Mouse (Mus musculus) cerebellum, adult 9-11 months (tissue): Measurements from ENCODE around the gene Rasgrf2.
"Not testable (repeated sequence)": the region's sequence is repeated elsewhere in the genome, so short reads cannot be mapped to it uniquely, and the experiment has no call there.

ENCODE experiments used
- DNase-seq: peaks from one replicate; pipeline ENCODE4 v3.0.0; 2022

Gene Rasgrf2

DNA sequence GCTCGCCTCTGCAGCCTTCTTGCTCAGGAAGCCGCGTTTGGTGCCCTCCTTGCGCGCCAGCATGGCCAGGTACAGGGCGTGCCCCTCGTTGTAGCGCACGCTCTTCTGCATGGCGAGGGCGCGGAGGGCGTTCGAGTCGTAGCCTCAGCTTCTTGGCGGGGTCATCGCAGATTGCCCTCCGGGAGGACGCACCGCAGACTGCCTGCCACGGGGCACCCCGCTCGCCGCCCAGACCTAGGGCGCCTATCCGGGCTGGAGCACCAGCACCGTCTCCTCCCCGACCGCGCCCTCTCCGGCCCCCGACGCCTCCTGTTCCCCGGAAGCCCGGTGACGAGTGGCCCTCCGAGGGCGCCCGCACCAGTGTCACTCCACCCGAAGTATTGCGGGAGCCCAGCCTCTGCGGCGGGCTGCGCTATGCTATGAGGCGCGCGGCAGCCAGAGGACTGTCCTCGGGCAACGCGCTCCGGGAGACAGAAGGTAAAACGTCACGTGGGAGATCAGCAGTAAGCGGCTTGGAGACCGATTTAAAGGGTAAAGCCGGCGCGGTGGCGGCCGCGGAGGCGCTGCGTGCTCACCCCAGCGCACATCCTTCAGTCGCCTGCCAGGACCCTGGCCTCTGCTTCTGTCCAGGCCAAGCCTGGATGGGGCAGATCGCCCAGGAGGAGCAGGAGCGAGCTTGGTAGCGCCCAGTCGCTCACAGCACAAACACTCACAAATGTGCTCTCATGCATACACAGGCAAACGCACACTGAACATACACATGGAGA, at the start of gene Rasgrf2:
TSS of gene Rasgrf2 (minus strand) at position 273 of the 767 bp plus-strand sequence.
- no peak for DNase-seq

DNA sequence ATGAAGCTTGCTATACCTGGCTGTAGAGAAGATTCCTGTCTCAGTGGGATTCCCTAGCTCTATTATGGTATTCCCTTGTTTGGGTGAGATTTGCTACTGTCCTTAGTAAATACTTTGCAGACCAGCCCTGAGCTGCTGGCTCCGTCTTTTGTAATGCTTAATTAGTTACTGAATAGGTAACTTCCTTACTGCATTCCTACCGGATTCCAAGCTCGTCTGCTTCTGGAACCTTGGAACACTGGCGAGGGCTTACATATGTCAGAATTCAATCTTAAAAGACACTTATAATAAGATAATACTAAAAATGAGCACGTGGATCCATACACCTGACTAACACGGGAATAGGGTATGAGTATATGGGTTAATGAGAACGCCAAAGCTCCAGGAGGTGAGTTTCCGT, 41.2 kb upstream of the Rasgrf2 start:
- DNase-seq: not testable (repeated sequence)

DNA sequence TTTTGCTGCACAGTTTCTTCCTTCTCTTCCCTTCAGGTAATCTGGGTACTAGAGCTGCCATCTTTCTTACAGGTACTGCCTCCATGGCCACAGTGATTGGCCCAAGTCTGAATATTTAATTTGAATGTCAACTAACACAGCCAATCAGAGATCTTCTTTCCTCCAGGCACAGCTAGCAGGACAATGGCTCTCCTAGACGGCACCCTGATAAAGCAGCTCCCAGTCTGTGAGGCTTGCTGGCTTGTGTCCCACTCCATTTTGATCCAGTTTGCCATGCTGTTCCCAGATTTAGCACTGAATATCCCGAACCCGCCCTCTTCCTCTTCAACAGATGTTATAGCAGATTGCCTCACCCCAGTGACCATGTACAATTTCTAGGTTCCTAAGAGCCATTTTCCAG, 19.1 kb upstream of the Rasgrf2 start:
- no peak for DNase-seq

DNA sequence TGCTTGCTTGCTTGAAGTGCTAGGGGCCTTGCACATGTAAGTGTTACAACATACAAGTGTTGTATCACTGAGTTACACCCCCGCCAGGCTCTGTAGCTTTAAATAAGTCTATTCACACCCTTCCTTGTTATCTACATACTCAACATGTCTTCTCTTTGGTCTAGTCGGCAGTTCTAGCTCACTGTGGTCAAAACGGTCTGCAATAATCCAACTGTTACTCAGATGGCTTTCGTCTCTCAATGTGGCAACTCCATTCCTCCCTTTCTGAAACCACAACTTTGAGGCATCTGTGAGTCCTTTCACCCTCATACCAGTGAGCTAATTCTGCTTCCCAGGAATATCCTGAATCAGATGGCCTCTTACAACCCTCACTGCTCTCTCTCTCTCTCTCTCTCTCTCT, 17.4 kb upstream of the Rasgrf2 start:
- no peak for DNase-seq

DNA sequence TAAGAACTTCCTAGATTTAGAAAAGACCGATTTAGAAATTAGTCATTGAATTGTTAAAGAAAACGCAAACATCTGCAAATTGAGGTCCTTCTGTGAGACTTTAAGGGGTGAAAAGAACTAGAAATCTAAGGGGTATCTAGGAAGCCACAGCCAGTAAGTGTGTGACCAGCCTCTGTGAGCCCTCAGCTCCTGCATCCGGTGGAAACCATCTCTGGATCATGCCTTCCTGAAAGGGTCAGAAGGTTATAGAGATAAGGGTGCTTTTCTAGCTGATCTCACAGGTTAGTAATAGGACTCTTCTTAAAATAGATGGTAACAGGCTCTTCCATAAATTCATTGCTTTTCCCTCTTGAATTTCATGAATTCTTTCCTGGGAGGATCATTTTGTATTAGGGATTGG, 3.3 kb upstream of the Rasgrf2 start:
- no peak for DNase-seq

DNA sequence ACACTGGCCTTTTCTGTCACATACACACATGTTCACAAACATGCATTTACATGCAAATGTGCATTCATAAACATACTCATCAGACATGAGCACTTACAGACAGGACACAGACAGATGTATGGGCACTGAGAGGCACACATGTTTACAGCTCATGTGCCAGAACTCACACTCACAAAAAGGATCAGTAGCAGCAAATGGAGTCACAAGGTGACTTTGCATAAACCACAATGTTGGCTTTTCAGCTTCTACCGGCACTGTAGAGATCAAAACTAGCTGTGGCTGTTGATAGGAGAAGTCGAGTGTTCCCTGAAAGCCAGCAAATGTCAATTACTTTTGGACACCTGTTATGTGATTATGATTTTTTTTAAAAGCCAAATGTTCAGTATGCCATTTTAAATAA, 1.1 kb upstream of the Rasgrf2 start:
- DNase-seq: no peak

DNA sequence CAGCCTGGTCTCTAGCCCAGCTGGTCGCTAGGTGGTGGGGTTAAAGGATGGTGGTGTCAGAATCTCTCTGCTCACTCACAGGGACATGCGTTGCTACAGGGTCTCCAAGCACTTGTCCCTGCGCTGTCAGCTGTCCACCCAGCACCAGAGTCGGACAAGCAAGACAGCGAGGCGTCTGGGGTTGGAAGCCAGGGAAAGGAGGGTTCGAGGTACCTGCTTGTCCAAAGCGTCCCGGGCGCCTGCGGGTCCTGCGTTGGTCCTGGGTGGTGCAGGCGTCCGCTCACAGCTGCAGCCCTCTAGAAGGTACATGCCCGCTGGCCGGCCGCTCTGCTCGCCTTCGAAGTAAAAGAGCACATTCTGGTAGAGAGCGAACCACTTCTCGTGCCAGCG, 467 bp downstream of the Rasgrf2 start:
- DNase-seq: no peak

DNA sequence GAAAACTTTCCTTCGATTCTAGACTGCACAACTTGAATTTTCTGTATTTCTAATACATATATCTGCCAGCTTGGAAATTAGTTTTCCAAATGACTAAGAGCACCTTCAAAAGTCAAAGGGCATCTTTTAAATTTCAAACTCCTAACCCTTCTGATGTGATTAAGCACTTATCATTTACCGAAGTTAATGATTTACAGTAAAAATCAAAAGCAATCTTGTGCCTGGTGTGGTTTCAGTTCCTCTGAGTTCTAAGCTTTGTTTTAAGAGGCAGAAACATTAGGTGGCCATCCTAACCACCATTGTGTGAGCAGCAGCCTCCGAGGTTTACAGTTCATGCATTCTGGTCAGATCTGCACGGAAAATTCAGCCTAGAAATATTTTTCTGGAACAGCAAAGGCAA, 1.6 kb downstream of the Rasgrf2 start:
- DNase-seq: no peak

DNA sequence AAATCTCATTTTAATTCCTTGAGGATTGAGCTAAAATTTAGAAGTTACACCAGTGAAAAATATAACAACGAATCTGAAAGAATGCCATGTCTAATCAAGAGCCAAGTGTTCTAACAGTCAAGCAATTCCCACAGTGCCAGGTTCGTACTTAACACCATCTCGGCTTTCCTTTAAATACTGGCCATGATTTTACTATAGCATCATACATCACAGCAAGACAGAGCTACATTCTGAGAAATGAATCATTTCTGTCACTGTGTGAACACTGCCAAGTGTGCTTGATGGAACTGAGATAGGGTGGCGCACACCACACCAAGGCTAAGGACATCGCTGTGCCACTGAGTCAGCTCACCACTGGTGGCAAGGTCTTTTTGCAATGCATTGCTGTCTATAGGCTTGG, 5.6 kb downstream of the Rasgrf2 start:
- no peak for DNase-seq

DNA sequence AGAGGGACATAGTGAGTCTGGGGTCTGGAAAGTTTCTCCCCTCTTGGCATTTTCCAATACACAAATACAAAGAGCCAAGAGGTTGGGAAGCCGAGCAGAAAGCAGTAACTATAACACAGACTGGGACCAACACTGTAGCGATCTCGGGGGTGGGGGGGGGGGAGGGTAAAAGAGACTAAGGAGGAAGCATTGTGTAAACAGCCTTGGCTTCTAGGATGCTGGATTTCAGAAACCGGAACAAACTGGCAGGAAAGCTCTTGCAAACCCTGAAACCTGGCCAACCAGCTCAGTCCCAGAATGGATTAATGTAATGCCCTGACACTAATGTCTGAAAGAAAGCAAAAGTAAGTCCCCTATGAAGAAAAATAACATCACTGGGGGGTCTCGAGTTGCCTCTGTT, 11.8 kb downstream of the Rasgrf2 start:
- DNase-seq: no peak

DNA sequence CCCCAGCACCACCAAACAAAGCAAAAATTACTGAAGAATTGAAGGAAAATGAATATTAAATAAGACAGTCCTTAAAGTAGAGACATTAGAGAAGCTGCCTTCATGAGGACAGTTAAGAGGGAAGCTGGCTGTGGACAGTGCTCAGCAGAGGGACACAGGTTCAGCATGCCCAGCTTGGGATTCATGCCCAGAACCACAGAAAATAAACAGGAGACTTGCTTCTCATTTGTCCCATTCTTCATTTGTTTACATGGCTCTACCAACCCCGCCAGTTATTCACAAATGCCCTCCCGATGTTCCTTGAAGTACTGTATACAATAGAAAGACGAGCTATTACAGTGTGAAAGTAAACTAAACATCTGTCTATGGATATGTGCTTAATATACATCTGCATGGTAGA, 17.4 kb downstream of the Rasgrf2 start:
- no peak for DNase-seq

DNA sequence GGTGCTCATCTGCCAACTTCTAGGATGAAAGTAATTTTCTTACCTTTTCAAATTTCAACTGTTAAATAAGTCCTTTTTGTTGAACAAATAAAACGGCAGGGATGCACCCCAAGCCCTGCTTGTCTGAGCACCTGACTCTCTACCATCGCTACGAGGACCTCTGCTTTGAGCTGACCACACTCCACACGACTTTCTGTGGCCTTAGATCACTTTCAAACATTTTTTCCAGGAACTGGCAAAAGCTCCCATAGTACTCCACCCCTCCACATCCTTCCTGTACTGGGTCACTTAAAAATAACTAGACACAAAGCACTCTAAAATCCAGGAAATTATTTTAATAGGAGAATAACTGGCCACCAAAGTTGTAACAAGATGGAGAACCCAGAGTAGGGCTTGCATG, 23.2 kb downstream of the Rasgrf2 start:
- no peak for DNase-seq

DNA sequence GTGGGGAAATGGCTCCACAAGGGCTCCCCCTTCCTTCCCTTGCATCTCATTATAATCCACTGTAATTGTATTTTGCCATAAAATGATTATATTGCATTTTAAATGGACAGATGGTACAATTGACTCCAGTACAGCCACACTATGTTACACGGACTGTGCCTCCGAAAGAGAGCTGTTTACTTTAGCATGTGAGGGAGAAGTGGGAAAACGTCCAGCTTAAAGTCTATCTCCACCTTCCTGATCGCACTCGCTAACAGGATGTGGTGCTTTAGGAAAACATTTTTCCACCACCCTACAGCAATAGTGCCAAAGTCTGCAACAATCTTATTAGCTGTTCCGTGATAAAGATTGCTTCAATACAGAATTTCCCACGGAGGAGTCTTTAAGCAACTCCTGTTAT, 27.2 kb downstream of the Rasgrf2 start:
- DNase-seq: no peak

DNA sequence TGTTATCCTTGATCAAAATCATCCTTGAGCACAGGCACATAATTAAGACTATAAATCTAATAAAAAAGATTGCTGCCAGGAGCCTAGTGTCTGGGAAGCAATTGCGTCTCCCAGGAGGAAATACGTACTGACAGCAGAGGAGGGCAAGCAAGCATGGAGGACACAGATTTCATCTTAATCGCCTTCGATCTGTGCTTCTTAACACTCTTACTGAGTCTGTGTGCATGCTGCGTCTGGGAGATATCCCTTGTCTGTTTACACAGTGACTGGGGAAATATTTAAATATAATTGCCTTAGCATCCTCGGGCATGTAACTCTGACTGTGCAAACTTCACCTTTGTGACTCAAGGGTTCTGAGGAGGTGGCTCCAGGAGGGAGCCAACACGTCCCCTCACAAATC, 33.0 kb downstream of the Rasgrf2 start:
- no peak for DNase-seq

DNA sequence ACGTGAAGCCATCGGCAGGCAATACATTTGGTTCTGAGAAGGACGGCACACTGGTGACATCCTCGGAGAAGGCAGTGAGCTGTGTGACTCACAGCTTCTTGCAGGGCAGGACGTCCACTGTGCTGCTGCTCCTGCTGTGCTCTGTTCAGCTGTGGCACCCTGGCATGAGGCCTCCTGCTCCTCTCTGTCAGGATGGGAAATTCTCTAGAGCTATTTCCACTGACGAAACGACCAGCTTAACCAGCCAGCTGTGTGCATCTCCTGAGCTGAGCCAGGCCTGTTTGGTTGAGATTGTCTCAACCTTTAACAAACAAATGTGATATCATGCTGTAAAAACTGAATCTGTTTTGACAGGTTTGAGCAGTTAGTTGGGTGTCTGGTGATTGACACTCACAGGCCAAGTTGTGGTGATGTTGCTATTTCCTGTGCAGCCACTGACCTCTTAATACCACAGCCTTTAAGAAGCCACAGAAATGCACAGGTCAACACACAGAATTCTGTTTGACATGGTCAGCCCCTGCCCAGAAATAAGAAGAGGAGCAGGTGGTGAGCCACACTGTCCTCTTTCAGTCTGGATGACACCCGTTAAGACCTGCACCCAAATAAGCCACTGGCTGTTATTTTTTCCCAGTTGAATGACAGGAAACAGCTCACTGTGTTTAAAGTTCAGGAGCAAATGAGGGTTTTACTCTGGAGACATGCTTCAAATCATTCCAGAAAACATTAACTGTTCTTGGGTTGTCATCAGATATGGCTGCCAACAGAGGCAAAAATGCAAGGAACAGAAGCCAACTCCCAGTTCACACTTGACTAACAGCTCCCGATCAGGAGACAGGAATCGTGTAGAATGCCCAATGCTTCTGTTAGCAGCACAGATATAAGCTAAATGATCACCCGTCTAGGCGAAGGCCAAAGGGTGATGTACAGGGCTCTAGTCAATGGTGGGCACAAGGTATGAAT, 36.0 kb downstream of the Rasgrf2 start:
- DNase-seq: no peak

DNA sequence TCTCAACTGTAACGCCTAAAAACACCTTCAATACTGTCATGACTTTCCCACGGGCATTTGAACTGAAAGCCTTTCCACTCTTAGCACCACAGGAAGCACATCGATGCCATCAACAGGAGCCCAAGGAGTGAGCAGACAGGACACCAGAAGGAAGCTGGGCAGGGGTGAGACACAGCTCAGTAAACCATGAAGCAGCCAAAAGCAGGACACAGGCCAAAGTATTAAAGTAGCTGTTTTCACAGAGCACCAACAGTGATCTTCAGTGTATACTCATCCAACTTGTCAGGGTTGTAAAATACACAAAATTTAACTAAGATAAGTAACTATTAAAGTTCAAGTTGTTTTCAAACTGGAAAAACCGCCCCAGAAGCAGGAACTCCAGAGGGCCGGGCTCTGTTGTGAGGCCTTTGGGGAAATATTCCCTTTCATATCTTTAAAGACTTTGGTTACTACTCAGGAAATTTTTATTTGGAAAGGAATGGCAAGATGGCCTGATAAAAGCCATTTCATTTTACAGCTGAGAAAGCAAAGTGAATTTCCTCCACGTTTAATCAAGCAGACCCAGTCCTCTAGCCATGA, 37.7 kb downstream of the Rasgrf2 start:
- no peak for DNase-seq

DNA sequence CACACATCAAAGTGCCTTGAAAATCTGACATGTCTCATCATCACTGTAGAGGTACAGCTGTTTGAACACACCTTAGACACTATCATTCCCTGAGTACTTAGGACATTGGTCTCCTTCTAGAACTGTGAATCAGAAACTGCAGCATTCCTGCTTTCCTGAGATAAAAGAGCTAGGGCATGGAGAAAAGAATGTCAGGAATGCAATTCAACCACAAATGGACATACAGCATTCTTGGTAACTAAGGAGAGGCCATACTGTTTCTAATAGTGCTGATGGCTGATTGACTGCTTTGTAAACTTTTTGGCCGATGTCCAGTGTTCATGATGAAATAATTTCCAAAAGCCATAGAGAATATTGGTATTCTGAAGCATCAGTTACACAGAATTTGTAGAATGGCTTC, 58.3 kb downstream of the Rasgrf2 start:
- no peak for DNase-seq

DNA sequence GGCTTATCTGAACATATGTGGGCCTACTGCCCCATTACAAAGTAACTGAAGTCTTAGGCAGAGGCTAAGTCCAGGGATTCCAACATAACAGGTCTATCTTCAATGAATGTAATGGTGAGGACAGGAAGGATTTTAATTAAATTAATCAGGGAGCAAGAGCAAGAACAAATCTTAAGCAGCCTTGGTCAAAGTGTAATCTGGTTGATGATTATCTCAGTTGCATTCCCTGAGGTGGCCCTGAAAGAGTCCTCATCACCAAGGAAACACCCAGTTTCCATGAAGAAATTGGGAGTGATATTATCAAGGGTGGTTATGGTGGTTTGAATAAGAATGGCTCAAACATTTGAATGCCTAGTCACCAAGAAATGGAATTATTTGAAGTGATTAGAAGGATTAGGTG, 62.8 kb downstream of the Rasgrf2 start:
- DNase-seq: no peak

DNA sequence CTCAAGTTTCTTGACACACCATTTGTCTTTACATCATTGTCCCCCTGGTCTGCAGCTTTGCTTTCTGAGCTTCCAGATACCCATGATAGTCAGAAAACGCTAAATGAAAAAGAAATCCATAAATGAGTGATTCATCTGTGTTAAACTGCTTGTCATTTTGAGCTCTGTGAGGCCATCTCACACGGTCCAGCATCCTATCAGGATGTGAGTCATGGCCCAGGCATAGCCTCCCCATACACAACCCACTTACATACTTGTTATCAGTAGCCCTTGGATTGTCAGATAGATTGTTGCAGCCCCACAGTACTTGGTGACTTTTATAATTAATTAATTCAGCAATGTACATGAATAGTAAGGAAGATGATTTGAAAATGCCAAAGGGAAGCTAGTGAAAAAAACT, 63.6 kb downstream of the Rasgrf2 start:
- DNase-seq: no peak

DNA sequence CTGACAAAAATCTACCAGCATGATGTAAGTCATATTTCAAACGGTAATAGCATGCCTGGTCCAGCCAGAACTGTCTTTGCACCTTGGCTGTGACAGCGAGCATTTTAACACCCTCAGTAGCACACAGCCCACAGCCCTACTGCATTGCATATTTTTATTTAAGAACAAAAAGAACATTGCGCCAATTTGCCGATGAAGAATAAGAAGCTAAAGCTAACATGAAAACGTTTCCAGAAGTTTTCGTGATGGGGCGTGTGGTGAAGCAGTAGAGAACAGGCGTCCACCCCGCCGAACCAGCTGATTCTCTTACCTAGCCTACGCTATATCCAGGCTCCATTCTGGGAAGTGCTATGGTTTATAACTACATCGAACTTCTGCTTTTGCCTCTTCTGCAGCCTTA, 77.7 kb downstream of the Rasgrf2 start:
- DNase-seq: no peak

DNA sequence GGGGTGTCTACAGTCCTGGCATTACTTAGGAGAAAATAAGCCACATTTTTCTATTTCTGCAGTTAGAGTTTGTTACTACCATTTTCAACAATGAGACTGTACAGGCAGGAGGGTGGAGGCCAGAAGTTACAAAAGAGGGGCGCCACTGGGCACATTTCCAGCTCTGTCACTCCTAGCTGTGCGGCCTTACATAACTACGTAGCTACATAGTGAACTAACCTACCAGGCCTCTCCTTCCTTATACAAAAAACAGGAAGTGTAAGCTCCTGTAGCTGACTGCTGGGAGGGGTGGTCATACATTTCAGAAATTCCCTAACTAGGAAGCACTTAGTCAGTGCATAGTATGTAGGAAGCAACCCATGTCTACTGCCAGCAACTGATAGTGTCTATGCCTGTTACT, 78.5 kb downstream of the Rasgrf2 start:
- DNase-seq: no peak

DNA sequence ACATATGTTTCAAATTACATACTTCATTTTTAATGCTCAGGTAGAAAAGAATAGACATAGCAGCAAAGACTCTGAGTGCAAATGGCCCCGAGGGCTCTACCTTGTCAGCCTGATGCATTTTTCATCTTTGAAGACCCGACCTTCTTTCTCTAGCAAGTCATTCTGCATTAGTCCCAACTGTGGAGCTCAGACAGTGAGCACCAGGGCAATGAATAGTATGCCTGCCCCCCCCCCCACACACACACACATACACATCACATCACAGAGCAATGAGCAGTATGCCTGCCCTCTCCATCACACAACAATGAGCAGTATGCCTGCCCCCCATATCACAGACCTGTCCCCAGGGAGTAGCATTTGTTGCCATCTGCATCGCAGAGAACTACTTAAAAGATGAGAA, 80.2 kb downstream of the Rasgrf2 start:
- no peak for DNase-seq

DNA sequence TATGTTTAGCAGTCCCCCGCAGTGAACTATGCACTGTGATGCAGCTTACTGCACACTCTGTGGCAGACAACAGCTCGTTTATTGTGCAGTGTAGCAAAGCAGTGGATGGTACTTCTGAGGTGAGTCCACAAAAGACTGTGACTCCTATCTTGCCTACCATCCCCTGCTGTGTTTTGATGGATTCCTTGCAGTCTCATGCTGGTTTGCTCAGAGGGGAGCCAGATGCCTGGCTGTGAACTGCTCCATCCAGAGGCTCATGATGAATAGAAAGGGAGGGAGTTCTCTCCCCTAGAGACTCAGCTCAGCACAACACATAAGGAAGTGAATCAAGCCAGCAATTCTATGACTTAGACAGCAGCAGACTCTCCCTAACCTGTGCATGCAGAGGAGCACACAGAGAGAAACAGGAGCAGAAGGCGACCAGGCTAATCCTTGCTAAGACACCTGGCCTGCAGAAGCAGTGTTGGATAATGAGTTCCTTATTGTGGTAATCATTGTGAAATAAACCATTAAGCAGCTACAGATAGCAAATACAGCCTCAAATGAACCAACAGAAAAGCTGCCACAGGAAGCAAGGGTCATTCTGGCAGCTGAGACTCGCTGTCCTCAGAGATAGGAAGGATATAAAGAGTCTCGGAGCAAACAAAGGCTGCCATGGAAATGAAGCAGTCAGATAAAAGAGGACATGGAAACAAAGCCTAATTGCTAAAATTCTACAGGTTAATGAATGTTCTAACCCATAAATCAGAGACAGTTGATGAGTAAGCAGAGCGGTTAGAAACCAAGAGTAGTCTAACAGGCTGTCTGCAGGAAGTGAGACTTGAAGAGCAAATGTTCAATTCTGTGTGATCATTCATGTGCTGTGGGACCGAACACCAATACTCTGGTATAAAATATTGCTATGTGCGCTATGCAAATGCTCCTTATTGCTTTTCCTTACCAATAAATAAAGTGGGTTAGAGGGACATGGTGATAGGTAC, 89.6 kb downstream of the Rasgrf2 start:
- DNase-seq: no peak
